ENCODE assay signal across 17 mouse cellular contexts in the genomic region with DNA sequence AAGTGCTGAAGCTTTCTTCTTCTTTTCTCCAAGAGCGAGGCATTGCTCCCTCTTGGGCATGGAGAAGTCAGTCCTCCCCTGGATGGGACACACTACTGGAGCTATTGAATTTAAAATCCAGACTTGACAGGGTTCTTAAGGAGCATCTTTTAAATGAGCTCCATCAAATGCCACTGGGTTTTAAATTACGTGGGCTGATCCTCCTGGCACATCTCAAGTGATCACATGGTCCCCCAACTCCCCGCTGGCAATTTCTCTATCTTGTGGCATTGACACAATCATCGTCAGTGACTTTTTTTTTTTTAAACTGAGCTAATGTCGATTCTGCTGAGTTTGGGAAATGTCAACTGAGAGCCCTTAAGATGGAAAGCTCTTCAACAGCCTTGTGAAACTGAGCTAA.
DNase-seq lines count a peak whose midpoint lies in the region; TF ChIP-seq lines count a peak whose summit lies in the region.
"Had no signal": no experiment of that assay in that cellular context is flagged by ENCODE, and none has a peak within 500 bp of the region (broad histone marks: within the 10 kb centered on the region; RNA-seq: fewer than 3 reads in every experiment).

No protein-coding gene starts in this region.

- TF ChIP-seq CTCF in layer of hippocampus, adult 2 months (conservative IDR thresholded peaks at IDR 0.05) = no peak

- peak overlapping the region; percentile 48; the same call in 1 of the 2 replicates for H3K27ac ChIP-seq in layer of hippocampus, adult 2 months

- DNase-seq in heart, adult 11 months = peak; percentile 54
- DNase-seq in heart, adult 8-10 months (ENCODE audit: low spot score) = no peak
- DNase-seq in layer of hippocampus, adult 2 months (ENCODE audit: low spot score in 2 of 2) = peak in 1 of 2 experiments; percentile 55
- DNase-seq in layer of hippocampus, postnatal 36 days = no peak
- peak; percentile 67 for DNase-seq in brain, adult 2 months (ENCODE audit: low read depth, low spot score)
- DNase-seq in ovary, postnatal 36 days (ENCODE audit: low spot score) = no peak
- DNase-seq: adrenal gland, adult 2 months; adrenal gland, adult 8-10 months; adrenal gland, postnatal 10 days; adrenal gland, postnatal 14 days; adrenal gland, postnatal 25 days; adrenal gland, postnatal 36 days; B cell, adult 2 months; cerebellum, adult 11 months; cerebellum, adult 11-12 months; cerebellum, adult 18-20 months; cerebellum, adult 2 months had no signal

- no peak overlapping the region for H3K4me3 ChIP-seq in layer of hippocampus, adult 2 months

Comparison
In these comparisons a context has a peak if more than half of its experiments do, and no peak if none do; other contexts are left out.
1. DNase-seq: peak in heart, adult 11 months (single experiment) and brain, adult 2 months (single experiment); none in heart, adult 8-10 months (single experiment), layer of hippocampus, postnatal 36 days (0 of 2) and ovary, postnatal 36 days (single experiment).